Mouse (Mus musculus): ENCODE measurements around the gene Olfr787.

Gene Olfr787

DNA sequence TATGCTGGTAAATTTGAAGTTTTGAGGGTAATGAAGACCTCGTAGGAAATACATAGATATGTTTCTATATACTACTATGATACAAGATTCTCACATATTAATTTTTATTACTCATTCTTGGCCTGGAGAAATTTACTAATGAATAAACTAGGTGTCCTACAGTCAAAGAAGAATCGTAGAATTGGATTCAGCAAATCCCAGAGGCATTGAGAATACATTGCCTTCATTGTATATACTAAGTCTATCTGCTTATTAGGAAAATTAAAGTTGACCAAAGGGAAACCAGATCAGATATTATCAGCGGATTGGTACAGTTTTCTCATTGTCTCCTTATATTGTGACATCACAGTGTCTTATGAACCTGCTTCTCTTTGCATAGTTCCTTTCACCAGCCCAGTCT, at the start of gene Olfr787:
TSS of gene Olfr787 (plus strand) at position 301 of the 400 bp plus-strand sequence.
- no peak for DNase-seq

DNA sequence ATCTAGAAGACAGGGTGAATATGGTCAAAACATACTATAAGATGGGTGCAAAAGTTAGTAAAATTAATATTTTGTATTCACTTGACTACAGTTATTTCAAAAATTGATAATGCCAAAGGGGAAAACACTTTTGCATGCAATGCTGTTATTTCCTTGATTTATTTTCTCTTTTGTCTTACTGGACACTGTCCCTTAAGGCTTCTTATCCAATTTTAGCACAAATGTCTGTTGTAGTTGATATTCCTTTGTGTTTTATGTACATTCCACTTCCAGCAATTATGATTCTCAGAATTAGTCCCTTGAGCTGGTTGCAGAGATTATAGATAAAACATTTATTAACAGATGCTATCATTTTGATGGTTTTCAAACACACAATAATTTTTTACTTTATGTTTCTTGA, 34.7 kb upstream of the Olfr787 start, which contains the start of gene Olfr786:
TSS of gene Olfr786 (plus strand) at position 301 of the 400 bp plus-strand sequence.
- no peak for DNase-seq

DNA sequence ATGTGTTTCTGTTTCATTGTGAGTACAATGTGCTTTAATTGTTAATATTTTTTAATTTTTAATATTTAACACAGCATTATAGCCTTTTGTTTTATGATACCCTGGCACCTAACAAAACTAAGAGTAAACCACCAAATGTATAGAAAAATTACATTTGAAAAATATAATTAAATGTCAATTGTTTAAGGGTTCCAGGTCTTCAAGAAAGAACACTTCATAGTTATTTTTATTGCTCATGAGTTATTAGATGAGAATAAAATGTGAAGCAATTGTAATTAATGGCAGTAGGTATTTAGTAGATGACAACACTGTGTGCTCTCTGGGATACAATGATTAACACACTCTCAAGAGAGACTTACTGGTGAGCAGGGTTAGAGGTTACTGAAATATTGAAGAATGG, 9.0 kb downstream of the Olfr787 start, which contains the start of gene Olfr788:
TSS of gene Olfr788 (plus strand) at position 301 of the 400 bp plus-strand sequence.
- DNase-seq: no peak

DNA sequence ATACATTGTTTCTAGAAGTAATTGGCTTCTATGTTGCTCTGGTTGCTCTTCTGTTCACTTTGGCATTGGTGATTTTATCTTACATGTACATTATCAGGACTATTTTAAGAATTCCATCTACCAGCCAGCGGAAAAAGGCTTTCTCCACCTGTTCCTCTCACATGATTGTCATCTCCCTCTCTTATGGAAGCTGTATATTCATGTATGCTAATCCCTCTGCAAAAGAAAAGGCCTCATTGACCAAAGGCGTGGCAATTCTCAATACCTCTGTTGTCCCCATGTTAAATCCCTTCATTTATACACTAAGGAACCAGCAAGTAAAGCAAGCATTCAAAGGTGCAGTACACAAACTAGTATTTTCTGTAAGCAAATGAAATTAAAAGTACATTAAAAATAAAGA, 11.6 kb downstream of the Olfr787 start:
- DNase-seq: no peak

DNA sequence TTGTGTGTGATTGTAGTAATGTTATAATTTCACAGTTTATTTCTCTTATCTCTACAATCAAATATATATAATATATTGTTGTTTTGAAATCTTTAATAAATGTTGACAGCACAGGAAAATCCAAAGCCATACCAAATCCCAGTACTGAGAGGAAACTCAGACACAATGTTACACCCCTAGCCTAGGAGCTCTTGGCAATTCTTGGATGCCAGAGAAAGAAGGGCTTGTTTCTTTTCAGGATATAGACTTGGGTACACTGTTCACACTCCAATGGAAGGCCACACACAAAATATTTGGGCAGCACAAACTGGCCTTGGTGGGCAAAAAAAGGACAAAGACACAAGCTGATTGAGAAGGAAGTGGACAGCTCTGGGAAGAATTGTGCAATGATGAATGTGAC, 12.1 kb downstream of the Olfr787 start:
- DNase-seq: no peak

DNA sequence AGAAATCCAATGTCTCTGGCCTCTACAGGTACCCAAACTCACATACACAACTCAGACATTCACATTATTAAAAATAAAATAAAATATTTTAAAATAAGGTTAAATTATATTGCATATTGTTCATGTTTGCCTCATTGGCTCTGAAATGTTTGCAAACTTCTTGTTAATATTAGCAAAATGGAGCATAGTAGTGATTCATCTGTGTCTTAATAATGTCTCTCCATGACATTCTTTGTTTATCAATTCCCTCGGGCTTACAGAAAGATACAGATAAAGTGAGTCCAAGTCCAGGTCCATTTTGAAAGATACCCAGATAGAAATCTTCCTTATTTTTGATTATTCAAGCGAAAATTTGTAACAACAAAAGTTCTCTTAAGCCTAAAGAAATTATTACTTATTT, 22.8 kb downstream of the Olfr787 start, which contains the start of gene Olfr789:
TSS of gene Olfr789 (plus strand) at position 301 of the 400 bp plus-strand sequence.
- no peak for DNase-seq

DNA sequence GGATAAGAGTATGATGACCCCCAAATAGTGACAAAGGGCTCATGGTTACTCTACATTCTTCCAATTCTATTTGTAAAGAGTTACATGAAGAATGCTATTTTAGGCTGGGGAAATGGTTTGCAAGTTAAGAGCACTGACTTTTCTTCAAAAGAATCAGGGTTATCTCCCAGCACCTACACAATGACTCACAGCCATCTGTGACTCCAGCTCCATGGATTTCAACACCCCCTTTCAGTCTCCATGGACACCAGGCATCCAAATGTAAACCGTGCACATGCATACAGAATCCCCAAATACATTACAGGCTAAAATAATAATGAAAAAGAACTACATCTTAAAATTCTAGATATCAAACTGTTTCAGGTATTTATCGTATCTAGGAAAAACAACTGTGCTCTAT, 28.4 kb downstream of the Olfr787 start:
- DNase-seq: no peak

DNA sequence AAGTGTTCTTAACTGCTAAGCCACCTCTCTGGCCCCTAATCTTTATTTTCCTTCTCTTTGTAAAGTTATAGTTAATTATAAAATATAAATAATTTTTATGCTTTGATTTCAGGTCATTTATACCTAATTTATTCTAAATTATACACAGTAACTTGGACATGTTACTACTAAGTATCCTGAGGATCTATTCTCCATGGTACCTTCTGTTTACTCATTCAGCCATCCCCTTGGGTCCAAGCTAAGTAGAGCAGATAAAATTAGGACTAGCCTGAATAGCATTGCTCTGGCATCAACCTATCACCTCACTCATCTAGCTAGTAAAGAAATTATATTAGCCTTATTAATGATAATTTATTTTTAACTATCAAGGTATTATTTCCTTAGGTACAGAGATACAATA, 36.5 kb downstream of the Olfr787 start, which contains the start of gene Olfr790:
TSS of gene Olfr790 (plus strand) at position 301 of the 400 bp plus-strand sequence.
- no peak for DNase-seq
